Mouse (Mus musculus) embryonic facial prominence, embryonic 11.5 days (tissue): Measurements from ENCODE around the gene Fam173b. TPM values are rescaled to one million over a fixed set of nuclear protein-coding genes. Genes with fewer than 3 reads are reported as not detected.
A peak's percentile ranks its signal among the peaks of the same experiment; 100 is the strongest.

Source experiments
- ATAC-seq: fragments of 200-750 bp; cut with Nextera tagmentation; replicated peaks from 2 replicates; pipeline ENCODE4 v1.8.0; 2017; ENCODE audit warnings: low read depth; ENCODE audit not compliant: insufficient number of reproducible peaks, low FRiP score, low TSS enrichment
- DNase-seq: peaks from one replicate; pipeline ENCODE4 v3.0.0-alpha.2; 2015; ENCODE audit warnings: low spot score
- H3K27ac ChIP-seq: fragments of 300-500 bp; sonication (generic); replicated peaks from 2 replicates; pipeline ENCODE4 v1.5.1; 2014; ENCODE audit warnings: mild to moderate bottlenecking, low read depth, low read length, control low read depth
- H3K27me3 ChIP-seq: fragments of 300-500 bp; sonication (generic); 2 replicates; pipeline ENCODE4 v1.6.1; 2014; ENCODE audit warnings: mild to moderate bottlenecking, low read length, moderate library complexity, mixed read lengths; ENCODE audit not compliant: control insufficient read depth, insufficient read depth
- H3K36me3 ChIP-seq: fragments of 300-500 bp; sonication (generic); replicated peaks from 2 replicates; pipeline ENCODE4 v1.6.1; 2014; ENCODE audit warnings: low read depth, mild to moderate bottlenecking, low read length, moderate library complexity, mixed read lengths; ENCODE audit not compliant: control insufficient read depth, insufficient read depth
- H3K4me1 ChIP-seq: fragments of 300-500 bp; sonication (generic); 2 replicates; pipeline ENCODE4 v1.6.1; 2014; ENCODE audit warnings: low read length, mixed read lengths; ENCODE audit not compliant: control insufficient read depth, insufficient read depth
- H3K4me2 ChIP-seq: fragments of 300-500 bp; sonication (generic); 2 replicates; pipeline ENCODE4 v1.6.1; 2014; ENCODE audit warnings: low read depth, mild to moderate bottlenecking, control low read depth, low read length, moderate library complexity
- H3K4me3 ChIP-seq: fragments of 300-500 bp; sonication (generic); 2 replicates; pipeline ENCODE4 v1.5.1; 2014; ENCODE audit warnings: low read depth, low read length, control low read depth
- H3K9ac ChIP-seq: fragments of 300-500 bp; sonication (generic); replicated peaks from 2 replicates; pipeline ENCODE4 v1.6.1; 2014; ENCODE audit warnings: mild to moderate bottlenecking, control low read depth, low read length
- H3K9me3 ChIP-seq: fragments of 300-500 bp; sonication (generic); replicated peaks from 2 replicates; pipeline ENCODE4 v1.6.1; 2016; ENCODE audit warnings: mild to moderate bottlenecking, low read length, inconsistent platforms, mixed read lengths; ENCODE audit not compliant: control insufficient read depth
- WGBS: fragments of 180-500 bp; shearing (Covaris S2); extraction: QIAGEN DNeasy Blood & Tissue Kit; methylation state at CpG from one replicate; pipeline ENCODE4 v1.1.7; 2014; 5-methylcytosine and 5-hydroxymethylcytosine counted together
- polyA plus RNA-seq: library from polyadenylated mRNA; unstranded; fragments of >200 nt; fragmentation: Nextera tagmentation; extraction: Ambion mirVana; gene quantifications from 2 replicates; pipeline ENCODE4 v1.2.1, GENCODE M21; 2014

The Fam173b gene
- polyA plus RNA-seq, 1 experiment from 2014 or later, result 14.6 TPM

DNA sequence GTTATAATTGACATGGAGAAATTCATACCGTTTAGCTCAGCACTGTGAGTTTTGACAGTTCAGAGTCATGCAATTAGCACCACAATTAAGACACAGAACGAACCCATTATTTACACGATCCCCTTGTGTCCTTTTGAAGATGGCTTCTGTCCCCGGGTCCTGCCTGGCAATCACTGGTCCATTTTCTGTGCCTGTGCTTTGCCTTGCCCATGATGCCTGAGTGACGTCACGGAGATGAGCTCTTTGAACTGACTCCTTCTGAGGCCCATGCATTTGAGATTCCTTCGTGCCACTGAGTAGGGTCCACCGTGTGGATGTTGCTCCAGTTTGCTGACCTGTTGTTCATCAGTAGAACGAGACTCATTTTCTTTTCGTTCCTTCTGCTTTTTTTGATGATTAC, 26.5 kb downstream of the Fam173b start:
- Histone ChIP-seq H3K4me2 (no peak overlapping the region), H3K4me1 (no peaks in the 10 kb centered on the region), H3K9ac (no peak overlapping the region), H3K9me3 (no peaks in the 10 kb centered on the region; the same call in 1 of the 2 replicates), H3K4me3 (no peak overlapping the region), H3K36me3 (no peaks in the 10 kb centered on the region), H3K27ac (no peak overlapping the region), H3K27me3 (no peaks in the 10 kb centered on the region)
- WGBS, result 70% methylated on average over 10 of the region's 10 CpGs
- ATAC-seq (no peak), DNase-seq (no peak)

- DNase-seq, result no peak
- ATAC-seq, result no peak
- H3K4me2 ChIP-seq, result no peak overlapping the region
- no peak overlapping the region for H3K9ac ChIP-seq
- no peak overlapping the region for H3K4me3 ChIP-seq
- no peaks in the 10 kb centered on the region for H3K36me3 ChIP-seq
- no peaks in the 10 kb centered on the region for H3K4me1 ChIP-seq
- H3K9me3 ChIP-seq, result no peaks in the 10 kb centered on the region
- 87% methylated on average over 3 of the region's 3 CpGs for WGBS
- H3K27me3 ChIP-seq, result no peaks in the 10 kb centered on the region
- no peak overlapping the region for H3K27ac ChIP-seq
Observed at GRCm38 (mm10) chr15:31629556-31629955, 27.9 kb downstream of the Fam173b start.

- Histone ChIP-seq H3K4me2 (no peak overlapping the region), H3K4me3 (no peak overlapping the region), H3K9ac (no peak overlapping the region), H3K27ac (no peak overlapping the region), H3K9me3 (no peaks in the 10 kb centered on the region), H3K36me3 (no peaks in the 10 kb centered on the region), H3K27me3 (no peaks in the 10 kb centered on the region), H3K4me1 (no peaks in the 10 kb centered on the region)
- ATAC-seq, result peak; percentile 44; the same call in 1 of the 2 replicates
- 63% methylated on average over 12 of the region's 12 CpGs for WGBS
- DNase-seq, result peak; percentile 52
Observed at GRCm38 (mm10) chr15:31631396-31631858, 29.8 kb downstream of the Fam173b start.

- Histone ChIP-seq H3K4me2 (no peak overlapping the region), H3K36me3 (no peaks in the 10 kb centered on the region), H3K4me3 (no peak overlapping the region), H3K9me3 (no peaks in the 10 kb centered on the region), H3K27ac (no peak overlapping the region), H3K27me3 (no peaks in the 10 kb centered on the region), H3K9ac (no peak overlapping the region), H3K4me1 (no peaks in the 10 kb centered on the region)
- ATAC-seq (no peak), DNase-seq (no peak)
- WGBS, result 93% methylated on average over 4 of the region's 4 CpGs
Observed at GRCm38 (mm10) chr15:31632478-31632877, 30.8 kb downstream of the Fam173b start.

- no peak overlapping the region for H3K4me3 ChIP-seq
- no peak overlapping the region for H3K27ac ChIP-seq
- no peaks in the 10 kb centered on the region for H3K4me1 ChIP-seq
- 88% methylated on average over 6 of the region's 6 CpGs for WGBS
- H3K9ac ChIP-seq, result no peak overlapping the region
- no peak for DNase-seq
- ATAC-seq, result no peak
- H3K36me3 ChIP-seq, result no peaks in the 10 kb centered on the region
- no peaks in the 10 kb centered on the region for H3K27me3 ChIP-seq
- no peak overlapping the region for H3K4me2 ChIP-seq
- H3K9me3 ChIP-seq, result no peaks in the 10 kb centered on the region
Observed at GRCm38 (mm10) chr15:31634582-31634981, 32.9 kb downstream of the Fam173b start.

DNA sequence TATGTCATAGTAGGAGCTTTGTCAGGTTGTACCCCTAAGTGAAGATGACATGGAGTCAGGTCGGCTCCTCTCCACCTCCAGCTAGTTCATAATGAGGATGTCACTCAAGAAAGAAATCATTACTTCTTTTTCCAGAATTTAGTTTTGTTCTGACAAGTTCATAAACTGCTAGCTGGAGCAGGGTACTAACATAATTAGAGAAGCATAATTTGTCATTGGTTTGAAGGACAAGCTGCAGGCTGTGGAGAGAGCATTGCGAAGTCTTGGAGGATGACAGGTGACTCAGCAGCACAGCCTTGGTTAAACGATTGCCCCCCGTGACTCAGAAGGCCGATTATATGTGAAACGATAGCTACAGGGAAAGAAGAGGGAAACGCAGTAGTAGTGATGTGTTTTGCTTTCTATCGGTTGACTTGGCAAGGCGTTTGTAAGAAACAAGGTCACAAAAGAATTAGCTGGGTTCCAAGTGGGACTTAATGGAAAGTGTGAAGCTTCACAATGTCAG, 34.5 kb downstream of the Fam173b start:
- no peaks in the 10 kb centered on the region for H3K36me3 ChIP-seq
- no peak overlapping the region for H3K27ac ChIP-seq
- no peaks in the 10 kb centered on the region for H3K4me1 ChIP-seq
- DNase-seq (no peak), ATAC-seq (no peak)
- no peak overlapping the region for H3K4me2 ChIP-seq
- no peak overlapping the region for H3K4me3 ChIP-seq
- H3K9ac ChIP-seq, result no peak overlapping the region
- 86% methylated on average over 9 of the region's 9 CpGs for WGBS
- H3K9me3 ChIP-seq, result no peaks in the 10 kb centered on the region
- H3K27me3 ChIP-seq, result no peaks in the 10 kb centered on the region

DNA sequence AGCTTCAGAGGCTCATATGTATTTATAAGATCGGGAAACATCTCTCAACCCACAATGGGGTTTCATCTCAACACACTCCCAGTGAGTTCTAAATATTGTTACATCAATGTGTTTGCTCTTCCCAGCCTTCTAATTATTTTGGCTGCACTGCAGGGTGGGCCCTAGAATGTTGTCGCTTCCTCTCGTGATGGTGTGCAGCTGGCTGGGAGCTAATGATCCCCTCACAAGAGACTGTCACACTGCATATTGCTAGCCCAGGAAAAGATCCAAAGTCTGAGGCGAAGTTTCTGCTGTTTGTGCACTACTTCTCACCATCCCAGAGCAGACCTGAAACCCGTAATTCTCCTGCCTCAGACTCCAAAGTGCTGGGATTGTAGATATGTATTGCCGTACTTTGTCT, 45.6 kb downstream of the Fam173b start:
- H3K27ac ChIP-seq, result no peak overlapping the region
- H3K4me3 ChIP-seq, result no peak overlapping the region
- H3K4me2 ChIP-seq, result no peak overlapping the region
- H3K9ac ChIP-seq, result no peak overlapping the region
- H3K4me1 ChIP-seq, result no peaks in the 10 kb centered on the region
- no peak for ATAC-seq
- H3K36me3 ChIP-seq, result no peaks in the 10 kb centered on the region
- no peak for DNase-seq
- H3K9me3 ChIP-seq, result no peaks in the 10 kb centered on the region
- WGBS, result 85% methylated on average over 6 of the region's 6 CpGs
- H3K27me3 ChIP-seq, result no peaks in the 10 kb centered on the region

- H3K27me3 ChIP-seq, result no peaks in the 10 kb centered on the region
- no peak overlapping the region for H3K27ac ChIP-seq
- ATAC-seq (no peak), DNase-seq (no peak)
- no peaks in the 10 kb centered on the region for H3K4me1 ChIP-seq
- no peak overlapping the region for H3K4me2 ChIP-seq
- no peak overlapping the region for H3K4me3 ChIP-seq
- H3K9me3 ChIP-seq, result no peaks in the 10 kb centered on the region
- WGBS, result 77% methylated on average over 8 of the region's 8 CpGs
- no peaks in the 10 kb centered on the region for H3K36me3 ChIP-seq
- H3K9ac ChIP-seq, result no peak overlapping the region
Observed at GRCm38 (mm10) chr15:31647851-31648569, 46.4 kb downstream of the Fam173b start.
